Mouse (Mus musculus) olfactory bulb, adult 2 months (tissue): ENCODE results near the gene D16Ertd472e. TPM values are rescaled to one million over a fixed set of nuclear protein-coding genes. Genes with fewer than 3 reads are reported as not detected.

Experiments
- H3K27ac ChIP-seq: fragments of 200-500 bp; 2 replicates; pipeline ENCODE4 v1.5.1; 2012; ENCODE audit warnings: low read depth, low read length; ENCODE audit not compliant: insufficient read depth
- H3K4me1 ChIP-seq: fragments of 200-500 bp; 2 replicates; pipeline ENCODE4 v1.6.1; 2012; ENCODE audit warnings: low read length; ENCODE audit not compliant: control insufficient read depth, insufficient read depth
- H3K4me3 ChIP-seq: fragments of 200-500 bp; 2 replicates; pipeline ENCODE4 v1.5.1; 2012; ENCODE audit warnings: mild to moderate bottlenecking, low read depth, low read length, moderate library complexity; ENCODE audit not compliant: insufficient read depth
- CTCF ChIP-seq: fragments of 200-500 bp; IDR thresholded peaks from 2 replicates; pipeline ENCODE4 v1.5.1; 2012; ENCODE audit warnings: low read depth, mild to moderate bottlenecking, low read length, moderate library complexity; ENCODE audit not compliant: insufficient read depth
- POLR2A ChIP-seq: fragments of 200-500 bp; IDR thresholded peaks from 2 replicates; pipeline ENCODE4 v1.6.1; 2012; ENCODE audit warnings: mild to moderate bottlenecking, low read depth, low read length, moderate library complexity; ENCODE audit not compliant: insufficient read depth
- WGBS: fragments of 180-500 bp; shearing (Covaris S2); methylation state at CpG from one replicate; pipeline ENCODE4 v1.1.7; 2018; 5-methylcytosine and 5-hydroxymethylcytosine counted together
- polyA plus RNA-seq: library from polyadenylated mRNA; stranded (reverse); fragments of >200 nt; gene quantifications from 2 replicates; pipeline ENCODE4 v1.2.4, GENCODE M21; 2012; ENCODE audit warnings: low replicate concordance; ENCODE audit not compliant: missing spikeins, insufficient read depth, insufficient read length

Gene D16Ertd472e
- polyA plus RNA-seq, 1 experiment, result not detected

GRCm38 (mm10) chr16:78554911-78555648, 21.4 kb downstream of the D16Ertd472e start:
- Histone ChIP-seq H3K27ac (no peak overlapping the region), H3K4me3 (no peak overlapping the region), H3K4me1 (no peaks in the 10 kb centered on the region)
- 85% methylated on average over 10 of the region's 10 CpGs for WGBS
- TF ChIP-seq CTCF (no peak), POLR2A (no peak)

DNA sequence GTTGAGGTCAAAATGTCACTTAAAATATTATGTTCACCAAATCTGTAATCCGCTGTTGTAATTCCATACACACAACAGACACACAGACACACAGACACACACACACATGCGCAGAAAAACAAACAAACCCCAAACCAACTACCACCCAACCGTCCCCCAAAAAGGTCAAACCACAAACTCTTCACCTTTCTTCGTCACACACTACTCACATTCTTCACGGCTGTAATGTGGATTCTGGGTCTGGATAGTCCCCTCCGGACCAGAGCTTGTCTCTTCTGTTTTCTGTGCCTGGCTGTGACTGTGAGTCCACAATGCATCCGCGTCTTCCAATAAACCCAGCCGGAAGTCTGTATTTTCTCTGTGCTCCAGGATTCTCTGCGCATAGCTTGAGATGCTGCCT, 29.1 kb downstream of the D16Ertd472e start:
- no peak overlapping the region for H3K4me3 ChIP-seq
- H3K27ac ChIP-seq, result no peak overlapping the region
- H3K4me1 ChIP-seq, result no peaks in the 10 kb centered on the region
- 96% methylated on average over 10 of the region's 10 CpGs for WGBS
- no peak for TF ChIP-seq POLR2A

DNA sequence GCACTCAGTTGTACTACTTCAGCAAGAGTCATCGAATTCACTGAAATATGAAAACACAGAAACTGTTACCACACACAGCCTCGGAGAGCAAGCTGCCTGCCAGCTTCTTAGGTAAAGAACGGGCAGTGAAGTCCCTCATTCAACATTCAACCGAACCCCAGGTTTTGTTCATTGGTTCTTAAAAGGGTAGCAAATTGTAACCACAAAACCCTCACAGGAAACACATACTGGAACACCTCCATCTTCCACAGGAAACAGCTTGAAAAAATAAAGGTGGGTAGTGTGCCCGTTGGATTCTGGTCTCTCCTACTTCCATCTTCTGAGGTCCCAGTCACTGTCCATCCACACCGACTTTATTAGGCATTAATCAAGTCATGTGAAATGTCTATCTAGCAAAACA, 30.0 kb downstream of the D16Ertd472e start:
- Histone ChIP-seq H3K4me1 (no peaks in the 10 kb centered on the region), H3K27ac (no peak overlapping the region), H3K4me3 (no peak overlapping the region)
- TF ChIP-seq POLR2A (no peak), CTCF (no peak)
- 90% methylated on average over 6 of the region's 6 CpGs for WGBS

DNA sequence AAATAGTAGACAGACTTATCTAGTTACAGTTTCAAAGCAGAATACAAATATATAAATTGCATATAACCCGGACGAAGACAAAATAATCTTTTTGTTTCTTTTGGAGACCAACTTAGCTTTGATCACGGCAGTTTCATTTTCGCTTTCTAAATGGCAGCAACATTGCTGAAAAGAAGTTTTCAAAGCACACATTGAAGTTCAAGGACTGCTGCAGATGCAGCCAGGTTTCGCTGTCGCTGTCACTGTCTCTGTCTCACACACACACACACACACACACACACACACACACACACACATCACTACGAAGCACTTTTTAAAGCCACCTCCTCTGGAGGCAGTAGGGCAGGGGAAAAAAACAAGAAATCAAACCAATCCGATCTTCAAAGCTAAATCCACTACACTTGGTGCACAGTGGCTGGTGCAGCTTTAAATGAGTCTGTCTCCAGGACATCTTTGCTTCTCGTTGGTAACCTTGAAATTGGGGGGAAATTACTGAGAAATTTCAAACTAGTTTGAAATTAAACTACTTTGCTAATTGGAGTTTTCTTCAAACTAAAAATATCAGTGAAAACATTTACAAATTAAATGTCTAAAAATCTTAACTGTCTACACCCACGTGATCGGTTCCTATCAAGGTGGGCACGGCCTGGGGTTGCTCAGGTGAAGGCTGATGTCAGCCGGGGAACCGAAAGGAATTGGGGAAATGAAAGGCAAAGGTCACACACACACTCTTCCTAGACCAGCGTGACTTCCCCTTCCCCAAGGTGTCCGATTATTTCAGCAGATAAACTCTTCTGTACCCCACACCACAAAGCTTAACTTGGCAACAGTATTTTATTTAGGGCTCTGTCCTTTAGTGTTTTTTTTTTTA, 35.9 kb downstream of the D16Ertd472e start:
- WGBS, result 70% methylated on average over 16 of the region's 16 CpGs
- Histone ChIP-seq H3K4me1 (no peaks in the 10 kb centered on the region), H3K4me3 (peak overlapping the region; percentile 9; the same call in 1 of the 2 replicates), H3K27ac (no peak overlapping the region)
- TF ChIP-seq CTCF (no peak), POLR2A (no peak)

DNA sequence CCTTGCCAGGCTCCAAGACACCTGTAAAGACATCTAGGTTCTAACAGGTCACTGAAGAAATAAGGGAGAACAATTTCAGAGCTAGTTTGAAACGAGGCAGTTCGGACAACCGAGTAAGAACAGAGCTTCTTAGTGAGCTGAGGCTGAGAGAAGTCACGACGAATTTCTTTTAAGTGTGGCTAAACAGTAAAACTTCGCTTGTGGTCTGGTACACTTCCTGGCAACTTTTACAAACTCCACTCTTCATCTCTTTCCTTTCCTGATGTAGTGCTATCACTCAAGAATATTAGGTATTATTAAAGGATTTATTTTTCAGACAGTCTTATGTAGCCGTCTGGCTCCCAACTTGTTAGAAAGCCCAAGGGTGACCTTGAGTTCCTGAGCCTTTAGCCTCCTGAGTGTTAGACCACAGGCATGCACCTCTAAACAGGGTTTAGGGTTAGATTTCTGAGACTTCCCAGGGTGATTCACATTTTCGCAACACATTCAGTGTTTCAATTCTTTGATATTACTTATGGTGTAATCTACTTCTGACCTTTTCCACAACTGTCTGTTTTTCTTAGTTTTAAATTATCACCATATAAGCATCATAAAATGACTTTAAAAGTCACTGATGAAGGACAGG, 38.6 kb downstream of the D16Ertd472e start:
- H3K4me1 ChIP-seq, result no peaks in the 10 kb centered on the region
- WGBS, result 89% methylated on average over 8 of the region's 8 CpGs
- TF ChIP-seq POLR2A, result no peak
- no peak for TF ChIP-seq CTCF
- H3K27ac ChIP-seq, result no peak overlapping the region
- H3K4me3 ChIP-seq, result no peak overlapping the region

DNA sequence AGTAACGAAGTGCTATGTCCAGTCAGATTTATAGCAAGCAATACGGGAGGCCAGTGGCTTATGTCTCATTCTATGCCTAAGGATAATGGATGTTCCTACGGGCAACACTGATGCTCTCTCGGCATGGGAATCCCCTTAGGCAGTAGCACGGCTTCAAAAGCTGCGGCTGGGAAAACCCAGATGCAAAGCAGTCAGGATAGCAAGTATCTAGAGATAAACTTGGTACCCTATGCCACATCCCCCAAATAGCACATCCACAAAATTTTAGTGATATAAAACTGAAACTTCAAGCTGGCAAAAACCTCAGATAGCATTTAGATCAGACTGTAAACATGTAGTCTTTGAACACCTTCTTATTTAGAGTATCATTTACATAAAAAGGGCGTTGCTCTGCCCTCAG, 39.2 kb downstream of the D16Ertd472e start:
- Histone ChIP-seq H3K4me3 (no peak overlapping the region), H3K27ac (no peak overlapping the region), H3K4me1 (no peaks in the 10 kb centered on the region)
- WGBS, result 84% methylated on average over 7 of the region's 7 CpGs
- TF ChIP-seq CTCF (no peak), POLR2A (no peak)

GRCm38 (mm10) chr16:78534468-78534867, 42.0 kb downstream of the D16Ertd472e start:
- no peak overlapping the region for H3K4me3 ChIP-seq
- WGBS, result 73% methylated on average over 8 of the region's 8 CpGs
- TF ChIP-seq CTCF (no peak), POLR2A (no peak)
- H3K27ac ChIP-seq, result no peak overlapping the region
- no peaks in the 10 kb centered on the region for H3K4me1 ChIP-seq

GRCm38 (mm10) chr16:78531957-78532605, 44.4 kb downstream of the D16Ertd472e start:
- Histone ChIP-seq H3K4me3 (no peak overlapping the region), H3K27ac (no peak overlapping the region), H3K4me1 (no peaks in the 10 kb centered on the region)
- TF ChIP-seq CTCF, result no peak
- no peak for TF ChIP-seq POLR2A
- 28% methylated on average over 6 of the region's 6 CpGs for WGBS

- Histone ChIP-seq H3K27ac (no peak overlapping the region), H3K4me1 (no peaks in the 10 kb centered on the region), H3K4me3 (no peak overlapping the region)
- TF ChIP-seq POLR2A, result no peak
- no peak for TF ChIP-seq CTCF
- WGBS, result 96% methylated on average over 4 of the region's 4 CpGs
Observed at GRCm38 (mm10) chr16:78522974-78523373, 53.5 kb downstream of the D16Ertd472e start.
